Mouse (Mus musculus): ENCODE measurements around the gene Foxs1.

GRCm38 (mm10) chr2:152924543-152924942 is 8.5 kb downstream of the Foxs1 start:
- TF ChIP-seq GATA1 (IDR thresholded peaks at IDR 0.05; ENCODE audit: borderline replicate concordance, low read length) (no peak), FLI1 (IDR thresholded peaks at IDR 0.05; ENCODE audit: low read length) (no peak)
